Mouse (Mus musculus) erythroblast, embryonic 14.5 days (primary cell): ENCODE measurements around the gene Nfib.

ENCODE experiments used
- GATA1 ChIP-seq: IDR thresholded peaks from 2 replicates; pipeline ENCODE4 v1.6.1; 2012; ENCODE audit warnings: low read length, inconsistent platforms, mixed read lengths
- TAL1 ChIP-seq: IDR thresholded peaks from 3 replicates; pipeline ENCODE4 v1.6.1; 2012; ENCODE audit warnings: low read length, inconsistent platforms, mixed read lengths

DNA sequence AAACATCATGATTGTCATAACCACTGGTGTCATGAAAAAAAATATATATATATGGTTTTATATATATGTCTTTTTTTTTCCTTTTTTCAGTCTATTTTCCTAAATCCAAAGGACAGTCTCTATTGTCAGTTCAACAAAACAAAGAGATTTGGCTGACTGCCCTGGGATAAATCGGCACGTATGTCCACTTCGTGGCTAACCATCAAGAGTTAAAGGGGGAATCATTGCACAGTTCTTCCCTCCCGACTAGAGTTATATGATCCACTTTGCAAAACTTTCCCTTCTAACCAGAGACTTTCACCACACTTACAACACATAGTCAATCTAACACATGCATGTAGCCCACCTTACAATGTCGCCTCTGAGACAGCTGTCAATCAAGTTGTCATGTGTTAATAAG lies 209.2 kb downstream of the Nfib start:
- TF ChIP-seq TAL1 (no peak), GATA1 (no peak)
